Mouse (Mus musculus): Measurements from ENCODE around the gene Hsd17b14.
"Not testable (repeated sequence)": the region's sequence is repeated elsewhere in the genome, so short reads cannot be mapped to it uniquely, and the experiment has no call there.

Gene Hsd17b14

DNA sequence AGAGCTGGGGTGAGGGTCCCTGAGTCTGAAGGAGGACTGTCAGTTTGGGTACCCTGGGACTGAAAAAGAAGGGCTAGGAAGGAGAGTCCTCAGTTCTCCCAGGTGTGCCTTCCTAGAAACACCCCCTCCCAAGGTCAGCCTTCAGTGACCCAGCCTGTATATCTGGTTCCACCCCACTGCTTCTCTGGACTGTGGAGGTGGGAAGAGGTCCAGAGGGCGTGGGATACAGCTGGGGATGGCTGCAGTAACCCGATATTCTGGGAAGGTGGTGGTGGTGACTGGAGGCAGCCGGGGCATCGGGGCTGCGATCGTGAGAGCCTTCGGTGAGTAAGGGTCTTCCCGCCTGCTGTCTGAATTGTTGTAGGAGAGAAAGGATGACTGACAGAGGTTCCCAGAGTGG, at the start of gene Hsd17b14:
TSS of gene Hsd17b14 (plus strand) at position 150 of the 400 bp plus-strand sequence.
- DNase-seq (ENCODE audit: low spot score): peak; percentile 16

DNA sequence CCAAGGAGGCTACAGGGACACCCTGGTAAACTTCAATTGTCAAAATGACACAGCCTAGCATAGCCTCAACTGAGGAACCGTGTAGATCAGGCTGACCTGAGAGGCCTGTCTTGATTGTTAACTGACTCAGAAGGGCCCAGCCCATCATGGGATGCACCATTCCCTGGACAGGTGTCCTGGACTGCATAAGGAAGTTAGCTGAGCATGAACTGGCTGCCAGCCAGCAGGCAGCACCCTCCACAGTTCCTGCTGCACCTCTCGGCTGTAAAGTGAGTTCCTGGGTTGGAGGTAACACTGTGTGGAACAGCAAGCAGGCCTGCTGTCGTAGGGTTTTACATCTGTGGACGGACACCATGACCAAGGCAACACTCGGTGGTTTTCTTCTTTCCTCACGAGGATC, 47.1 kb upstream of the Hsd17b14 start:
- no peak for DNase-seq (ENCODE audit: low spot score)

DNA sequence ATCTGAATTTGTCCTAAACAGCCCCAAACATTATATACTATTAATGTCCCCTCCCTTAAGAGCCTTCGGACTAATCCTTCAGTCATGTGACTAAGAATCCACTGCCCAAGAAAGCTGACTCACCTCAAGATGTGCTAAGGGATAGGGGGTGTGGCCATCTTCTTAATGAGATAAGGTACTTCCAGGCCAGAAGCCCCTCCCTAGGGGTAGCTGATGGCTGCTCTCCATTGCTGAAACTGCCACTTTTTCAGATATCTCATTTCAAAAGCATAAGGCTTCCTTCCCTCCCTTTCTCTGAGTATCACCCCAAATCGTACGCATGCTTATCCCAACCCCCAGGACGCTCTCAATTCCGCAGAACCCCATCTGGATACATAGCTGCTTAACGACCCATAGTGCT, 46.1 kb upstream of the Hsd17b14 start:
- no peak for DNase-seq (ENCODE audit: low spot score)

DNA sequence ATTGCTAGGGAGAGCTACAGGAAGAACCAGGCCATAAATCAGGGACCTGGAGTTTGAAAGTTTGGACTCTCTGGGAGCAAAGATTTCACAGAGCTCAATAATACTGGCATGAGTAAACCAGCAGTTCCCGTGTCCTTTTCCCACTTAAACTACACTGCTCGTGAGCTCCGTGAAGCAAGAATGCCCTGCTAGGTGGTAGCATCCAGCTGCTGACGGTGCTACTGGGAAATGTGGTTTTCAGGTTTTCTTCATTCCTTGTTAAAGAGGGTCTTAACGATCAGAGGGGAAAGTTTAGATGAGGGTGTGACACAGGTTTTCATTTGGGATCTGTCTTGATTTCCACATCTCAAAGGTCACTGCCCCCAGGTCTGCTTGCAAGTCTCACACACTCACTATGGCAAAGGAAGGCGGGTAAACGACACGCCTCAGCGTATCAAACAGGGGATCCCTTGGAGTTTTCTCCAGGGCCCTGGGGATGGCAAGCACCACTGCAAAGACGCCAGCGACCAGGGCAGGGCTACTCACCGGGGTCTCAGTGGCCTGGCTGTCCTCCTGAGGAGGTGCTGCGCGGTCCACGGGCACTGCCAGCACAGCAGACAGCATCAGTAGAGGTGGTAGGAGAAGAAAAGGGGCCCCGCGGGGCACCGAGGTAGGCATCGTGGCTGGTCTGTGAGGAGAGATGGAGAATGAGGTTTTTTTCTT, 45.4 kb upstream of the Hsd17b14 start:
- DNase-seq (ENCODE audit: low spot score): no peak

DNA sequence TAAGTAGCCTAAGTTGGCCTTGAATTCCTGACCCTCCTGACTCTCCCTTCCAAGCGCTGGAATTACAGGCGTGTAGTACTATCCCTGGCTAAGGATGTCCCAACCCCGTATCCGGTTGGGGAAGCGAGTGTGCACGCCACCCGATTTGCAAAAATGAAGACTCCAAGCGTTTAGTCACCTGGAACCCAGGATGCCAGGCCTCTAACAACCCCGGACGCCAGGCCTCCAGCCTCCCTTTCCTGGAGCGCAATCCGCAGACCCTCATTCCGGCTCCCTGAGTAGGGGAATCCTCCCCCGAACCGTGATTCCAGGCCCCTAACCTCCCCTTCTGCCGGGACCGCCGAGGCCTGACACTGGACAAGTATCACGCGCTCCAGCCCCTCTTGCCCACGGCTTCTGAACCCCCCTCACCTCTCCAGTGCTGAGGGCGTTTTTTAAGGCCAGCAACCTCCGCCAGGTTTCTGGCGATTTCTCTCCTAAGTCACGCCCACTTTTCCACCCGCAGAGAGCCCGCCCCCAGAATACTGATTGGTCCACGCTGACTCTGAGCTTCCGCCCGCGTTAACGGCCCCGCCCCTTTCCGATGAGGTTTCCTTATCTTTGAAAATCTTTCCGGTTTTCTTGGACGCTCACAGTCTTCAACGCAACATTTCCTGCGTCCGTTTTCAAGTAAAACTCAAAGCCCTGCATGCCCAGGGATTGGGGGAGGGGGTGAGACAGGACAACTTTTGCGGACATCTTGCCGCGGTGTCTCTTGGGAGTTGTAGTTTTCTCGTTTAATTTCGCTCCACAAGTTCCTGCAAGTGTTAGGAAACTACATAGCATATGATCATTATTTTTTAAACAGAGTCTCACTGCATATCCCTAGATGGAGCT, 44.5 kb upstream of the Hsd17b14 start, which contains the start of gene Nucb1:
TSS of gene Nucb1 (minus strand) at position 495 of the 876 bp plus-strand sequence.
- DNase-seq (ENCODE audit: low spot score): peak; percentile 94

DNA sequence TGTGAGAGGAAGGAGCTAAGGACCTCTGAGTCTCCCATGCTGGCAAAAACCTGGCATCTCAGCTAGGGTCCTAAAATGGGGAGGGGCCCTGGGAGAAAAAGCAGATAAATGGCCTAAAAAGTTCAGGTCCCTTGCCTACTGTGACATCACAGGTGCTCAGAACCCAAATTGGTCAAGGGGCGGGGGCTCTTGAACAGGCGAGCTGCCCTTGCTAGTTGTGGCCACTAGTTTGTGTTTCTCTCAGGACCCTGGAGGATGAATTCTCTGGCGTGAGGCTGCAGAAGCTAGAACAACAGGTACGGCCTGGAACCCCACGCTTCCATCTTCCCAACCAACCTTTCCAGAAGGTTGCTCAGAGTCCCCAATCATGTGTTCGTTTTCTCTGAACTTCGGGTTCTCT, 40.3 kb upstream of the Hsd17b14 start:
- no peak for DNase-seq (ENCODE audit: low spot score)

GRCm38 (mm10) chr7:45515436-45515835, 39.3 kb upstream of the Hsd17b14 start:
- DNase-seq (ENCODE audit: low spot score): peak; percentile 67

GRCm38 (mm10) chr7:45516846-45517245, 37.8 kb upstream of the Hsd17b14 start:
- DNase-seq (ENCODE audit: low spot score): not testable (repeated sequence)

- DNase-seq (ENCODE audit: low spot score): no peak
Observed at GRCm38 (mm10) chr7:45518618-45519017, 36.1 kb upstream of the Hsd17b14 start.

- DNase-seq (ENCODE audit: low spot score): no peak
Observed at GRCm38 (mm10) chr7:45519345-45520120, 35.2 kb upstream of the Hsd17b14 start.

- no peak for DNase-seq (ENCODE audit: low spot score)
Observed at GRCm38 (mm10) chr7:45520605-45521004, 34.1 kb upstream of the Hsd17b14 start.

DNA sequence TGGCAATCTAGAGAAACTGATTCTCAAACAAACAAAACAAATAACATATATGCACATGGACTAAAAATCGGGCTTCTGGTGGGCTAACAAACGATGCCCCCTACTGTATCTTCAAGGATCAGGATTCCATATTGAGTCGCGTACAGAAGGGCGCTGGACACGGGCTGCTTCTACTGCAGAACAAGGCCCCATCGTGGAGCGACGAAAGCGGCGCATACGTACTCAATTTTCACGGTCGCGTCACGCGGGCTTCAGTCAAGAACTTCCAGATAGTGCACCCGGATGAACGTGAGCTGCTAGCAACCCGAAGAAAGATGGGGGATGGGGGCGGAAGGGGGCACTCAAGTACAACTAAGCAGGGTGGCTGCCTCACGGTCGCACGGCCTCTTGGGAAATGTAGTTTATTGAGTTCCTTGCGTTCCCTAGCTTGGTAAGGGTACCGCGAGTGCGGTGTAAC, 32.9 kb upstream of the Hsd17b14 start:
- peak; percentile 96 for DNase-seq (ENCODE audit: low spot score)

DNA sequence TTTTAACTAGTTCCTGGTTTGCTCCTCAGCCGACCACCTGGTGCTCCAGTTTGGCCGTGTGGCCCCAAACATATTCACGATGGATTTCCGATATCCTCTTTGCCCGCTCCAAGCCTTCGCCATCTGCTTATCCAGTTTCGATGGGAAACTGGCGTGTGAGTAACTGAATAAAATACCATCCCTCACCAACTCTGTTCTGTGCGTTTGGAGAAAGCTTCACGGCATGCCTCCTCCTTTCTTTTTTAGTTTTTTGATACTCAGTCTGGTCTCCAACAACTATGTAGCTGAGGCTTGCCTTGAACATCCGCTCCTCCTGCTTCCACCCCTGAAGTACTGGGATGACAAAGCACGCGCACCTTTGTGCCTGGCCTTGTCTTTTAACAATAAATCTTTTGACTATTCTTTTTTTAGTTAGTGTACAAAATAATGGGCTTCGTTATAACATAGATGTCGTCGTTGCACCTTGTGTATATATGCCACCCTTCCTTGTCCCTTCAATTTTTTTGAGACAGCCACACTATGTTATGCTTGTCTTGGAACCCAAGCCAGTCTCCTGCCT, 32.4 kb upstream of the Hsd17b14 start:
- no peak for DNase-seq (ENCODE audit: low spot score)

GRCm38 (mm10) chr7:45522957-45523676, 31.6 kb upstream of the Hsd17b14 start:
- DNase-seq (ENCODE audit: low spot score): peak; percentile 36

DNA sequence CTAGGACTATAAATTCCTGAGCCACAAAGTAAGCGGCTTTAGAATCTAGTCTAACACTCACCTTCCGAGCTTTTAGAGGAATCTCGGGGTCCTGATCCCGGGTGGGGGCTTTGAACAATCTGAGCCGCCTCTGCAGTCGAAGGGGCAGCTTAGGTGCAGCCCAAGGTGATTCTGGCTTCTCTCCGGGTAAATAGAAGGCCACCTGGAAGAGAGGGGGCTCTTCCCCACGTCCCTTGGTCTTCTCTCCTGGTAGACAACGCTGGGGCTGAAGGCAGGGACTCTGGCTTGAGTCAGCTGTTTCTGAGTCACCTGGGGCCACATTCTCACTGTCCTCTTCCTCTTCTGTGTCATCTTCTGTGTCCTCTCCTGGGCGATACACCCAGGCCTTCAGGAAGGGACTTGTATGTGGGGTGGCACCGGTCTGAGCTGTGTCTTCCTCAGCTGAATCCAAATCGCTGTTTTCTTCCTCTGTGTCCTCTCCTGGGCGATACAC, 31.0 kb upstream of the Hsd17b14 start:
- no peak for DNase-seq (ENCODE audit: low spot score)

GRCm38 (mm10) chr7:45524841-45525621, 29.7 kb upstream of the Hsd17b14 start:
- peak; percentile 48 for DNase-seq (ENCODE audit: low spot score)

DNA sequence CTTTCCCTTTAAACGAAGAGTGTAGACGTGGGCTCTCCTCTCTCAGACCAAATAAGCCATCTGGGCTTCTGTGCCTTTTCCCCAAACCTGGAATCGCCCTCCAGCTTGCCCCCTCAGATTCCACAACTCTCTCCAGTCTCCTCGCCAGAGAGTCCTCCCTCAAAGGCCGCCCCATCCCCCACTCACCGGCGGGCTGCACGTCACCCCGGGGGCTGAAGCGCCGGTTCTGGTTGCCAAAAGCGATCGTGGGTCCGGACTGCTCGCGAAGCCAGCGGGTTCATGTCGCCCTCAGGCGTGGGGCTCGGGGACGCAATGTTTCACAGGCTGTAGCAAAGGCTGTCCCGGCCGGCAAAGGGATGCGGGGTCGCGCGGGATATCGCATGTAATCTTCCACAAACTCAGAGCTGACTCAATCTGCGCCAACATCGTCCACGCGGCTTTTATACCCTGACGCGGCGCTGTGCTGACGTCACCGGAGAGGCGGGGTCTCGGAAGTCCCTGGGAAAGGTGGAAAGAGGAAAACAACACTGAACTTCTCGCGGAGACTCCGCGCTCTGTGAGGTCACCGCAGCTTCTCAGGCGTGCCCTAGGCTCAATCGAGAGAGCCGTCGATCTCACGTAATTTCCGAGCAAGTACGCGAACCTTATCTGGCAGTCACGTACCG, 28.8 kb upstream of the Hsd17b14 start, which contains the start of the genes Ppp1r15a and Plekha4:
TSS of gene Ppp1r15a (minus strand) at position 460 of the 665 bp plus-strand sequence.
TSS of gene Plekha4 (plus strand) at position 522 of the 665 bp plus-strand sequence.
- peak; percentile 95 for DNase-seq (ENCODE audit: low spot score)

GRCm38 (mm10) chr7:45526474-45527120, 28.1 kb upstream of the Hsd17b14 start:
- DNase-seq (ENCODE audit: low spot score): peak; percentile 31

DNA sequence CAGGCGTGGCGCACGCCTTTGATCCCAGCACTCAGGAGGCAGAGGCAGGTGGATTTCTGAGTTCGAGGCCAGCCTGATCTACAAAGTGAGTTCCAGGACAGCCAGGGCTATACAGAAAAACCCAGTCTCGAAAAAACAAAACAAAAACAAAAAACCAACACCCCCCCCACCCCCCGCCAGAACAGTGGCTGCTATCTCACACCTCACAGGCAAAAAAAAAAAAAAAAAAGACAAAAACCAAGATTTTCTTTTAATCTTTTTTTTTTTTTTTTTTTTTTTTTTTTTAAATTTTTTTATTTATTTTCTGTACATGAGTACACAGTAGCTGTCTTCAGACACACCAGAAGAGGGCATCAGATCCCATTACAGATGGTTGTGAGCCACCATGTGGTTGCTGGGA, 27.5 kb upstream of the Hsd17b14 start:
- DNase-seq (ENCODE audit: low spot score): not testable (repeated sequence)
